Mouse (Mus musculus): Measurements from ENCODE around the gene Tmem208. TPM values are rescaled to one million over a fixed set of nuclear protein-coding genes. Genes with fewer than 3 reads are reported as not detected.

The Tmem208 gene
- polyA plus RNA-seq, 1 experiment from 2014 or later: 128 TPM

- H3K4me1 ChIP-seq (ENCODE audit: control insufficient read depth, insufficient read depth, low read length): no peaks in the 10 kb centered on the region
- H3K4me2 ChIP-seq (replicated peaks; ENCODE audit: low read depth, low read length): no peak overlapping the region
- H3K4me3 ChIP-seq (ENCODE audit: low read depth, low read length): no peak overlapping the region
- H3K27me3 ChIP-seq (ENCODE audit: control insufficient read depth, insufficient read depth, low read length): no peaks in the 10 kb centered on the region
- no peak overlapping the region for H3K27ac ChIP-seq (ENCODE audit: low read length)
- peaks cover 40% of the 10 kb centered on the region for H3K36me3 ChIP-seq (ENCODE audit: control insufficient read depth, insufficient read depth, low read length)
- no peak for ATAC-seq (ENCODE audit: insufficient number of reproducible peaks, insufficient read depth, low FRiP score, low read depth)
- no peaks in the 10 kb centered on the region for H3K9me3 ChIP-seq (ENCODE audit: control insufficient read depth, low read depth, low read length)
- WGBS: 91% methylated on average over 1 of the region's 1 CpGs
- H3K9ac ChIP-seq (replicated peaks; ENCODE audit: low read depth, low read length): no peak overlapping the region
Measured at GRCm38 (mm10) chr8:105311718-105312117, 14.4 kb upstream of the Tmem208 start.

GRCm38 (mm10) chr8:105312891-105313481 is 13.2 kb upstream of the Tmem208 start:
- Histone ChIP-seq H3K4me2 (replicated peaks; ENCODE audit: low read depth, low read length) (no peak overlapping the region), H3K27ac (ENCODE audit: low read length) (no peak overlapping the region), H3K27me3 (ENCODE audit: control insufficient read depth, insufficient read depth, low read length) (no peaks in the 10 kb centered on the region), H3K4me1 (ENCODE audit: control insufficient read depth, insufficient read depth, low read length) (no peaks in the 10 kb centered on the region), H3K4me3 (ENCODE audit: low read depth, low read length) (no peak overlapping the region), H3K9ac (replicated peaks; ENCODE audit: low read depth, low read length) (no peak overlapping the region), H3K9me3 (ENCODE audit: control insufficient read depth, low read depth, low read length) (no peaks in the 10 kb centered on the region), H3K36me3 (ENCODE audit: control insufficient read depth, insufficient read depth, low read length) (peaks cover 27% of the 10 kb centered on the region)
- ATAC-seq (ENCODE audit: insufficient number of reproducible peaks, insufficient read depth, low FRiP score, low read depth): no peak
- WGBS: 88% methylated on average over 8 of the region's 8 CpGs

GRCm38 (mm10) chr8:105313622-105314402 is 12.3 kb upstream of the Tmem208 start:
- H3K27ac ChIP-seq (ENCODE audit: low read length): no peak overlapping the region
- no peak overlapping the region for H3K4me3 ChIP-seq (ENCODE audit: low read depth, low read length)
- no peak overlapping the region for H3K4me2 ChIP-seq (replicated peaks; ENCODE audit: low read depth, low read length)
- H3K4me1 ChIP-seq (ENCODE audit: control insufficient read depth, insufficient read depth, low read length): no peaks in the 10 kb centered on the region
- WGBS: 79% methylated on average over 9 of the region's 9 CpGs
- H3K27me3 ChIP-seq (ENCODE audit: control insufficient read depth, insufficient read depth, low read length): no peaks in the 10 kb centered on the region
- H3K9ac ChIP-seq (replicated peaks; ENCODE audit: low read depth, low read length): no peak overlapping the region
- no peak for ATAC-seq (ENCODE audit: insufficient number of reproducible peaks, insufficient read depth, low FRiP score, low read depth)
- no peaks in the 10 kb centered on the region for H3K9me3 ChIP-seq (ENCODE audit: control insufficient read depth, low read depth, low read length)
- peaks cover 24% of the 10 kb centered on the region for H3K36me3 ChIP-seq (ENCODE audit: control insufficient read depth, insufficient read depth, low read length)

- H3K9ac ChIP-seq (replicated peaks; ENCODE audit: low read depth, low read length): no peak overlapping the region
- H3K4me3 ChIP-seq (ENCODE audit: low read depth, low read length): no peak overlapping the region
- H3K27me3 ChIP-seq (ENCODE audit: control insufficient read depth, insufficient read depth, low read length): no peaks in the 10 kb centered on the region
- 0 out of 2 replicates have a peak, but pooled peaks have one; percentile 24 for ATAC-seq (ENCODE audit: insufficient number of reproducible peaks, insufficient read depth, low FRiP score, low read depth)
- WGBS: 90% methylated on average over 18 of the region's 18 CpGs
- no peak overlapping the region for H3K4me2 ChIP-seq (replicated peaks; ENCODE audit: low read depth, low read length)
- H3K9me3 ChIP-seq (ENCODE audit: control insufficient read depth, low read depth, low read length): no peaks in the 10 kb centered on the region
- no peaks in the 10 kb centered on the region for H3K4me1 ChIP-seq (ENCODE audit: control insufficient read depth, insufficient read depth, low read length)
- H3K36me3 ChIP-seq (ENCODE audit: control insufficient read depth, insufficient read depth, low read length): peaks cover 26% of the 10 kb centered on the region
- H3K27ac ChIP-seq (ENCODE audit: low read length): no peak overlapping the region
Measured at GRCm38 (mm10) chr8:105315073-105315769, 10.9 kb upstream of the Tmem208 start.

- Histone ChIP-seq H3K9me3 (ENCODE audit: control insufficient read depth, low read depth, low read length) (no peaks in the 10 kb centered on the region), H3K4me1 (ENCODE audit: control insufficient read depth, insufficient read depth, low read length) (no peaks in the 10 kb centered on the region), H3K27ac (ENCODE audit: low read length) (no peak overlapping the region), H3K27me3 (ENCODE audit: control insufficient read depth, insufficient read depth, low read length) (no peaks in the 10 kb centered on the region), H3K4me3 (ENCODE audit: low read depth, low read length) (no peak overlapping the region), H3K9ac (replicated peaks; ENCODE audit: low read depth, low read length) (no peak overlapping the region), H3K4me2 (replicated peaks; ENCODE audit: low read depth, low read length) (no peak overlapping the region), H3K36me3 (ENCODE audit: control insufficient read depth, insufficient read depth, low read length) (peaks cover 26% of the 10 kb centered on the region)
- WGBS: 96% methylated on average over 4 of the region's 4 CpGs
- ATAC-seq (ENCODE audit: insufficient number of reproducible peaks, insufficient read depth, low FRiP score, low read depth): no peak
Measured at GRCm38 (mm10) chr8:105317941-105318340, 8.2 kb upstream of the Tmem208 start.

GRCm38 (mm10) chr8:105318662-105319190 is 7.4 kb upstream of the Tmem208 start:
- 82% methylated on average over 11 of the region's 11 CpGs for WGBS
- H3K36me3 ChIP-seq (ENCODE audit: control insufficient read depth, insufficient read depth, low read length): peaks cover 19% of the 10 kb centered on the region
- ATAC-seq (ENCODE audit: insufficient number of reproducible peaks, insufficient read depth, low FRiP score, low read depth): no peak

GRCm38 (mm10) chr8:105323183-105323582 is 3.0 kb upstream of the Tmem208 start:
- no peak overlapping the region for H3K4me3 ChIP-seq (ENCODE audit: low read depth, low read length)
- WGBS: 92% methylated on average over 4 of the region's 4 CpGs
- no peak overlapping the region for H3K9ac ChIP-seq (replicated peaks; ENCODE audit: low read depth, low read length)
- no peaks in the 10 kb centered on the region for H3K9me3 ChIP-seq (ENCODE audit: control insufficient read depth, low read depth, low read length)
- H3K4me2 ChIP-seq (replicated peaks; ENCODE audit: low read depth, low read length): no peak overlapping the region
- no peak overlapping the region for H3K27ac ChIP-seq (ENCODE audit: low read length)
- ATAC-seq (ENCODE audit: insufficient number of reproducible peaks, insufficient read depth, low FRiP score, low read depth): no peak
- H3K36me3 ChIP-seq (ENCODE audit: control insufficient read depth, insufficient read depth, low read length): peaks cover 15% of the 10 kb centered on the region
- H3K27me3 ChIP-seq (ENCODE audit: control insufficient read depth, insufficient read depth, low read length): no peaks in the 10 kb centered on the region
- peaks cover 14% of the 10 kb centered on the region; the same call in 1 of the 2 replicates for H3K4me1 ChIP-seq (ENCODE audit: control insufficient read depth, insufficient read depth, low read length)

More at GRCm38 (mm10) chr8:105318662-105319190, 7.4 kb upstream of the Tmem208 start:
- no peaks in the 10 kb centered on the region for H3K27me3 ChIP-seq (ENCODE audit: control insufficient read depth, insufficient read depth, low read length)
- no peak overlapping the region for H3K9ac ChIP-seq (replicated peaks; ENCODE audit: low read depth, low read length)
- no peak overlapping the region for H3K4me2 ChIP-seq (replicated peaks; ENCODE audit: low read depth, low read length)
- H3K4me3 ChIP-seq (ENCODE audit: low read depth, low read length): no peak overlapping the region
- H3K4me1 ChIP-seq (ENCODE audit: control insufficient read depth, insufficient read depth, low read length): no peaks in the 10 kb centered on the region
- no peaks in the 10 kb centered on the region for H3K9me3 ChIP-seq (ENCODE audit: control insufficient read depth, low read depth, low read length)
- H3K27ac ChIP-seq (ENCODE audit: low read length): no peak overlapping the region

- Histone ChIP-seq H3K4me3 (ENCODE audit: low read depth, low read length) (peak overlapping the region; percentile 56), H3K9me3 (ENCODE audit: control insufficient read depth, low read depth, low read length) (no peaks in the 10 kb centered on the region), H3K9ac (replicated peaks; ENCODE audit: low read depth, low read length) (peak overlapping the region; percentile 57), H3K36me3 (ENCODE audit: control insufficient read depth, insufficient read depth, low read length) (peaks cover 33% of the 10 kb centered on the region), H3K4me2 (replicated peaks; ENCODE audit: low read depth, low read length) (peak overlapping the region; percentile 60), H3K27me3 (ENCODE audit: control insufficient read depth, insufficient read depth, low read length) (no peaks in the 10 kb centered on the region), H3K4me1 (ENCODE audit: control insufficient read depth, insufficient read depth, low read length) (peaks cover 14% of the 10 kb centered on the region; the same call in 1 of the 2 replicates), H3K27ac (ENCODE audit: low read length) (peak overlapping the region; percentile 4; the same call in 1 of the 2 replicates)
- peak; percentile 8; the same call in 1 of the 2 replicates for ATAC-seq (ENCODE audit: insufficient number of reproducible peaks, insufficient read depth, low FRiP score, low read depth)
- WGBS: 0% methylated on average over 12 of the region's 12 CpGs
Measured at GRCm38 (mm10) chr8:105325641-105326093, 487 bp upstream of the Tmem208 start.
